Mouse (Mus musculus) heart, embryonic 14.5 days (tissue): ENCODE measurements at regions not wholly inside any gene's neighbourhood (a gene's known extent, or its start where the extent isn't known, plus 50 kb on each side); places are given as distances from the start of the nearest gene placed in this dataset.
A peak's percentile ranks its signal among the peaks of the same experiment; 100 is the strongest.
"Not testable (repeated sequence)": the region's sequence is repeated elsewhere in the genome, so short reads cannot be mapped to it uniquely, and the experiment has no call there.

Experiments used
- ATAC-seq: fragments of 200-750 bp; cut with Nextera tagmentation; 2 replicates; pipeline ENCODE4 v1.8.0; 2017; ENCODE audit warnings: low read depth, moderate TSS enrichment; ENCODE audit not compliant: insufficient number of reproducible peaks, insufficient read depth, low FRiP score
- H3K27ac ChIP-seq, 2 experiments: fragments of 200-500 bp in 1 of 2; fragments of 300-500 bp in 1 of 2; sonication (generic) in 1 of 2; replicated peaks in 1 of 2; 2 replicates each; pipeline ENCODE4 v1.5.1; 2012 to 2014; ENCODE audit warnings: low read depth in 2 of 2, low read length in 2 of 2, control low read depth in 1 of 2, mild to moderate bottlenecking in 1 of 2, mixed read lengths in 1 of 2; ENCODE audit not compliant: control insufficient read depth in 1 of 2, insufficient read depth in 1 of 2
- H3K27me3 ChIP-seq: fragments of 300-500 bp; sonication (generic); 2 replicates; pipeline ENCODE4 v1.6.1; 2014; ENCODE audit warnings: mild to moderate bottlenecking, low read length, control low read depth; ENCODE audit not compliant: control insufficient read depth, insufficient read depth
- H3K36me3 ChIP-seq: fragments of 300-500 bp; sonication (generic); 2 replicates; pipeline ENCODE4 v1.6.1; 2014; ENCODE audit warnings: mild to moderate bottlenecking, control low read depth, low read length, mixed read lengths; ENCODE audit not compliant: control insufficient read depth, insufficient read depth
- H3K4me1 ChIP-seq, 2 experiments: fragments of 200-500 bp in 1 of 2; fragments of 300-500 bp in 1 of 2; sonication (generic) in 1 of 2; 2 replicates each; pipeline ENCODE4 v1.6.1; 2012 to 2014; ENCODE audit warnings: low read length in 2 of 2, control low read depth in 1 of 2, mixed read lengths in 1 of 2; ENCODE audit not compliant: control insufficient read depth in 2 of 2, insufficient read depth in 2 of 2
- H3K4me2 ChIP-seq: fragments of 300-500 bp; sonication (generic); 2 replicates; pipeline ENCODE4 v1.6.1; 2014; ENCODE audit warnings: mild to moderate bottlenecking, low read length
- H3K4me3 ChIP-seq, 2 experiments: fragments of 200-500 bp in 1 of 2; fragments of 300-500 bp in 1 of 2; sonication (generic) in 1 of 2; 2 replicates each; pipeline ENCODE4 v1.5.1; 2012 to 2014; ENCODE audit warnings: low read length in 2 of 2, mild to moderate bottlenecking in 2 of 2, control low read depth in 1 of 2, low read depth in 1 of 2, moderate library complexity in 1 of 2; ENCODE audit not compliant: control insufficient read depth in 1 of 2, insufficient read depth in 1 of 2
- H3K9ac ChIP-seq: fragments of 300-500 bp; sonication (generic); 2 replicates; pipeline ENCODE4 v1.6.1; 2014; ENCODE audit warnings: mild to moderate bottlenecking, low read length
- H3K9me3 ChIP-seq: fragments of 300-500 bp; sonication (generic); 2 replicates; pipeline ENCODE4 v1.6.1; 2016; ENCODE audit warnings: low read length, control low read depth; ENCODE audit not compliant: control insufficient read depth
- WGBS: fragments of 180-500 bp; shearing (Covaris S2); extraction: QIAGEN DNeasy Blood & Tissue Kit; methylation state at CpG from one replicate; pipeline ENCODE4 v1.1.7; 2014; 5-methylcytosine and 5-hydroxymethylcytosine counted together

- ATAC-seq: no peak
- 51% methylated on average over 10 of the region's 10 CpGs for WGBS
- no peak overlapping the region for H3K9ac ChIP-seq
- H3K27ac ChIP-seq: no peak overlapping the region
- no peaks in the 10 kb centered on the region for H3K27me3 ChIP-seq
- H3K4me3 ChIP-seq: no peak overlapping the region
- no peaks in the 10 kb centered on the region for H3K9me3 ChIP-seq
- H3K4me2 ChIP-seq: no peak overlapping the region
- peaks cover 30 to 39% of the 10 kb centered on the region in 2 experiments for H3K4me1 ChIP-seq
- H3K36me3 ChIP-seq: no peaks in the 10 kb centered on the region
Measured at GRCm38 (mm10) chr2:166450380-166450779, 263.3 kb downstream of the Prex1 start.

- ATAC-seq: no peak
- H3K4me2 ChIP-seq: no peak overlapping the region
- peak overlapping the region in 1 of 2 experiments; percentile 67; a peak in 2 of 4 replicates for H3K27ac ChIP-seq
- WGBS: 44% methylated on average over 13 of the region's 13 CpGs
- H3K9me3 ChIP-seq: no peaks in the 10 kb centered on the region
- H3K36me3 ChIP-seq: no peaks in the 10 kb centered on the region
- H3K4me3 ChIP-seq: no peak overlapping the region
- H3K4me1 ChIP-seq: peaks cover 30 to 39% of the 10 kb centered on the region in 2 experiments
- peak overlapping the region; percentile 45; the same call in 1 of the 2 replicates for H3K9ac ChIP-seq
- no peaks in the 10 kb centered on the region for H3K27me3 ChIP-seq
Measured at GRCm38 (mm10) chr2:166448724-166449123, 264.9 kb downstream of the Prex1 start.

- Histone ChIP-seq H3K36me3 (no peaks in the 10 kb centered on the region), H3K27ac (peak overlapping the region; percentile 20 to 67), H3K4me2 (no peak overlapping the region), H3K4me3 (no peak overlapping the region), H3K4me1 (peaks cover 30 to 39% of the 10 kb centered on the region in 2 experiments), H3K27me3 (no peaks in the 10 kb centered on the region), H3K9me3 (no peaks in the 10 kb centered on the region), H3K9ac (0 out of 2 replicates have a peak overlapping the region, but pooled peaks have one; percentile 18)
- no peak for ATAC-seq
- 37% methylated on average over 11 of the region's 11 CpGs for WGBS
Measured at GRCm38 (mm10) chr2:166448161-166448560, 265.5 kb downstream of the Prex1 start.

GRCm38 (mm10) chr2:166446536-166446935 is 267.1 kb downstream of the Prex1 start:
- no peak; the same call in 1 of the 2 replicates for ATAC-seq
- Histone ChIP-seq H3K27me3 (no peaks in the 10 kb centered on the region), H3K27ac (no peak overlapping the region), H3K4me2 (no peak overlapping the region), H3K36me3 (no peaks in the 10 kb centered on the region), H3K9me3 (no peaks in the 10 kb centered on the region), H3K9ac (no peak overlapping the region), H3K4me3 (no peak overlapping the region), H3K4me1 (peaks cover 33 to 44% of the 10 kb centered on the region in 2 experiments)
- 55% methylated on average over 3 of the region's 3 CpGs for WGBS

GRCm38 (mm10) chr2:166445824-166446223 is 267.8 kb downstream of the Prex1 start:
- H3K27ac ChIP-seq, H3K27me3 ChIP-seq, ATAC-seq, H3K9me3 ChIP-seq, H3K9ac ChIP-seq, H3K4me2 ChIP-seq, H3K4me3 ChIP-seq, H3K36me3 ChIP-seq: not testable (repeated sequence)
- WGBS: 65% methylated on average over 7 of the region's 7 CpGs
- H3K4me1 ChIP-seq: peaks cover 33 to 41% of the 10 kb centered on the region in 2 experiments

GRCm38 (mm10) chr2:166442997-166443396 is 270.6 kb downstream of the Prex1 start:
- Histone ChIP-seq H3K36me3 (no peaks in the 10 kb centered on the region), H3K4me3 (no peak overlapping the region), H3K27ac (peak overlapping the region in 1 of 2 experiments; percentile 24; a peak in 1 of 4 replicates), H3K27me3 (no peaks in the 10 kb centered on the region), H3K9ac (no peak overlapping the region), H3K4me1 (peaks cover 12 to 15% of the 10 kb centered on the region in 2 experiments), H3K4me2 (no peak overlapping the region), H3K9me3 (no peaks in the 10 kb centered on the region)
- ATAC-seq: no peak
- WGBS: 50% methylated on average over 15 of the region's 15 CpGs

GRCm38 (mm10) chr2:166439847-166440775 is 273.5 kb downstream of the Prex1 start:
- no peak for ATAC-seq
- H3K27me3 ChIP-seq: no peaks in the 10 kb centered on the region
- H3K4me2 ChIP-seq: no peak overlapping the region
- H3K9ac ChIP-seq: no peak overlapping the region
- H3K4me1 ChIP-seq: peaks cover 4 to 10% of the 10 kb centered on the region in 2 experiments; a peak in 2 of 4 replicates
- no peak overlapping the region for H3K27ac ChIP-seq
- H3K36me3 ChIP-seq: no peaks in the 10 kb centered on the region
- no peaks in the 10 kb centered on the region for H3K9me3 ChIP-seq
- H3K4me3 ChIP-seq: no peak overlapping the region
- 67% methylated on average over 13 of the region's 13 CpGs for WGBS
